Mouse (Mus musculus) C2C12 (cell line): ENCODE data around the gene Cep63.

Source experiments
- CTCF ChIP-seq: IDR thresholded peaks from one replicate; pipeline ENCODE4 v1.5.1; 2011; ENCODE audit not compliant: control insufficient read depth, insufficient read depth, insufficient read length
- MAX ChIP-seq: IDR thresholded peaks from one replicate; pipeline ENCODE4 v1.6.1; 2011; ENCODE audit warnings: mild to moderate bottlenecking, control low read depth
- MYOD1 ChIP-seq: IDR thresholded peaks from one replicate; pipeline ENCODE4 v1.6.1; 2011; ENCODE audit warnings: low read depth; ENCODE audit not compliant: control insufficient read depth, insufficient read length

- TF ChIP-seq CTCF: no peak
- no peak for TF ChIP-seq MAX
- TF ChIP-seq MYOD1: no peak
These were observed 18.9 kb upstream of the Cep63 start for GRCm38 (mm10) chr9:102645119-102645695.
